Mouse (Mus musculus) brown adipose tissue, adult 24 weeks (tissue): ENCODE measurements around the gene Patj. TPM values are rescaled to one million over a fixed set of nuclear protein-coding genes. Genes with fewer than 3 reads are reported as not detected.

Experiments
- H3K27ac ChIP-seq: fragments of 200-500 bp; replicated peaks from 2 replicates; pipeline ENCODE4 v1.5.1; 2012; ENCODE audit warnings: low read depth, mild to moderate bottlenecking, low read length
- H3K4me1 ChIP-seq: fragments of 200-500 bp; 2 replicates; pipeline ENCODE4 v1.6.1; 2012; ENCODE audit warnings: low read length, mixed read lengths; ENCODE audit not compliant: control insufficient read depth, insufficient read depth, insufficient read length
- H3K4me3 ChIP-seq: fragments of 200-500 bp; 2 replicates; pipeline ENCODE4 v1.5.1; 2012; ENCODE audit warnings: low read depth, mild to moderate bottlenecking, low read length, moderate library complexity; ENCODE audit not compliant: insufficient read depth
- polyA plus RNA-seq: library from polyadenylated mRNA; stranded (reverse); fragments of >200 nt; gene quantifications from 2 replicates; pipeline ENCODE4 v1.2.4, GENCODE M21; 2012; ENCODE audit not compliant: missing spikeins, insufficient read depth, insufficient read length

The Patj gene
- polyA plus RNA-seq, 1 experiment = 1.6 TPM

GRCm38 (mm10) chr4:98767134-98768133 lies 371.8 kb downstream of the Patj start:
- Histone ChIP-seq H3K4me1 (0 out of 2 replicates have a peak, but pooled peaks cover 2% of the 10 kb centered on the region), H3K27ac (no peak overlapping the region), H3K4me3 (no peak overlapping the region)

Other genes starting within 250 kb of the Patj start
- gene Tm2d1, start 12.5 kb upstream of the Patj start, polyA plus RNA-seq = 86.5 and 134 TPM in 2 replicates